Mouse (Mus musculus) liver, embryonic 14.5 days (tissue): ENCODE measurements around the gene Egfr. TPM values are rescaled to one million over a fixed set of nuclear protein-coding genes. Genes with fewer than 3 reads are reported as not detected.

ENCODE experiments used
- ATAC-seq: fragments of 200-750 bp; cut with Nextera tagmentation; 2 replicates; pipeline ENCODE4 v1.8.0; 2017; ENCODE audit warnings: moderate number of reproducible peaks, mild to moderate bottlenecking, moderate library complexity; ENCODE audit not compliant: insufficient read depth
- DNase-seq, 3 experiments: peaks; one replicate each; pipeline ENCODE4 v3.0.0-alpha.2; 2012 to 2013; ENCODE audit warnings: low read depth in 3 of 3, low spot score in 3 of 3
- H3K27ac ChIP-seq: fragments of 300-500 bp; sonication (generic); 2 replicates; pipeline ENCODE4 v1.5.1; 2014; ENCODE audit warnings: moderate library complexity, mild to moderate bottlenecking, control low read depth, inconsistent platforms
- H3K27me3 ChIP-seq: fragments of 300-500 bp; sonication (generic); 2 replicates; pipeline ENCODE4 v1.6.1; 2014; ENCODE audit warnings: mild to moderate bottlenecking, low read length, moderate library complexity; ENCODE audit not compliant: control insufficient read depth, insufficient read depth
- H3K36me3 ChIP-seq: fragments of 300-500 bp; sonication (generic); replicated peaks from 2 replicates; pipeline ENCODE4 v1.6.1; 2014; ENCODE audit warnings: low read depth; ENCODE audit not compliant: control insufficient read depth, insufficient read depth
- H3K4me1 ChIP-seq, 2 experiments: fragments of 200-500 bp in 1 of 2; fragments of 300-500 bp in 1 of 2; sonication (generic) in 1 of 2; replicated peaks; 2 replicates each; pipeline ENCODE4 v1.6.1; 2012 to 2014; ENCODE audit warnings: antibody characterized with exemption in 1 of 2, inconsistent platforms in 1 of 2, low read length in 1 of 2; ENCODE audit not compliant: control insufficient read depth in 2 of 2, insufficient read depth in 2 of 2
- H3K4me2 ChIP-seq: fragments of 300-500 bp; sonication (generic); 2 replicates; pipeline ENCODE4 v1.6.1; 2014; ENCODE audit warnings: low read depth, mild to moderate bottlenecking, control low read depth, moderate library complexity
- H3K4me3 ChIP-seq, 2 experiments: fragments of 200-500 bp in 1 of 2; fragments of 300-500 bp in 1 of 2; sonication (generic) in 1 of 2; 2 replicates each; pipeline ENCODE4 v1.5.1; 2012 to 2014; ENCODE audit warnings: low read depth in 2 of 2, low read length in 2 of 2, mild to moderate bottlenecking in 2 of 2, control low read depth in 1 of 2, inconsistent platforms in 1 of 2, moderate library complexity in 1 of 2; ENCODE audit not compliant: insufficient read depth in 1 of 2
- H3K9ac ChIP-seq: fragments of 300-500 bp; sonication (generic); replicated peaks from 2 replicates; pipeline ENCODE4 v1.6.1; 2014; ENCODE audit warnings: mild to moderate bottlenecking, control low read depth, moderate library complexity
- H3K9me3 ChIP-seq: fragments of 300-500 bp; sonication (generic); 2 replicates; pipeline ENCODE4 v1.6.1; 2016; ENCODE audit warnings: low read length, mixed read lengths; ENCODE audit not compliant: control insufficient read depth
- CTCF ChIP-seq: IDR thresholded peaks from 2 replicates; pipeline ENCODE4 v1.5.1; 2016; ENCODE audit warnings: antibody characterized with exemption, low read depth, control low read depth
- EP300 ChIP-seq: IDR thresholded peaks from 2 replicates; pipeline ENCODE4 v1.6.1; 2016; ENCODE audit warnings: antibody characterized with exemption, low read depth
- WGBS: fragments of 180-500 bp; shearing (Covaris S2); extraction: QIAGEN DNeasy Blood & Tissue Kit; methylation state at CpG from one replicate; pipeline ENCODE4 v1.1.7; 2014; ENCODE audit not compliant: insufficient replicate concordance; 5-methylcytosine and 5-hydroxymethylcytosine counted together
- polyA plus RNA-seq, 2 experiments: library from polyadenylated mRNA; depleted of rRNA in 1 of 2; stranded (reverse) in 1 of 2; unstranded in 1 of 2; fragments of >200 nt; fragmentation: Nextera tagmentation in 1 of 2; extraction: Ambion mirVana in 1 of 2; gene quantifications; 2 replicates each; pipeline versions ENCODE4 v1.2.1 to v1.2.3; 2012 to 2014

Gene Egfr
- polyA plus RNA-seq, 2 experiments = 0.46 to 0.53 TPM

DNA sequence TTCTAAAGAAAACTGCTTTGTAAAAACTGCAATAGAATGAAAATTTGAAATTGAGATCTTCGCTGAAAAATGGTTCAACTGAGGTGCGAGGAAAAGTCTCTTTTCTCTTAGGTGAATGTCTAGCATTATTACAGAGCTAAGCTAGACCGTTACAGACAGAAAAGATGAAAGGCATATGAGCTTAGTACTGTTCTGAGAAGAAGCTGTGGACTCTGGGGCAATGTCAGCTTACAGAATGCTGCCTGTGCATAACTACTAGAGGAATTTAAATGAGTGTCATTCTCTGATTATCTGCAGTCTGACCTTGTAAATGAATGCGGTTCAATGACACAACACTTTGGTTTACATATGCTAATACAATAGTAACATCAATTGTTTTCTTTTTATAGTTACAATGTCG, 163.8 kb downstream of the Egfr start:
- no peaks in the 10 kb centered on the region for H3K36me3 ChIP-seq
- H3K4me2 ChIP-seq = no peak overlapping the region
- no peak for DNase-seq
- no peaks in the 10 kb centered on the region for H3K9me3 ChIP-seq
- no peak overlapping the region for H3K27ac ChIP-seq
- no peaks in the 10 kb centered on the region for H3K4me1 ChIP-seq
- TF ChIP-seq EP300 (no peak), CTCF (no peak)
- H3K27me3 ChIP-seq = no peaks in the 10 kb centered on the region
- no peak for ATAC-seq
- WGBS = 72% methylated on average over 5 of the region's 5 CpGs
- H3K9ac ChIP-seq = no peak overlapping the region
- no peak overlapping the region for H3K4me3 ChIP-seq

DNA sequence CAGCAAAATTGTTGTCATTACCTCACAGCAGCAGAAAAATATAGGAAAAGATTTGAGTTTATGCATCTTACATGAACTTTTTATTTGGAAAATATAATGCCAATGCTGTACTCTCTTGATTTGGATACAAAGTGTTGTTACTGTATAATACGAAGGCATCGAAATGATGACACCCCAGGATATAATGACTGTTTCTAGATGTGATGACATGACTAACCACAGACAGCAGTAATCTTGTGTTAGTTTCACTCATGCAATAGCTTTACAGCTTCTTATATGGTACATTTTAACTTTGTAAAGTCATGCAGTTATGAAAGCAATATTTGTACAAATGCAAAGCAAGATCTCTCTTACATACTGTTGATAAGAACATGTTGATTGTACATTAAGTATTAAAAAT, 165.5 kb downstream of the Egfr start:
- H3K27me3 ChIP-seq = no peaks in the 10 kb centered on the region
- no peaks in the 10 kb centered on the region for H3K4me1 ChIP-seq
- no peak overlapping the region for H3K4me3 ChIP-seq
- H3K27ac ChIP-seq = no peak overlapping the region
- no peak overlapping the region for H3K9ac ChIP-seq
- H3K4me2 ChIP-seq = no peak overlapping the region
- no peak for ATAC-seq
- no peaks in the 10 kb centered on the region for H3K9me3 ChIP-seq
- 80% methylated on average over 2 of the region's 2 CpGs for WGBS
- no peaks in the 10 kb centered on the region for H3K36me3 ChIP-seq
- DNase-seq = no peak
- TF ChIP-seq CTCF = no peak
- no peak for TF ChIP-seq EP300

DNA sequence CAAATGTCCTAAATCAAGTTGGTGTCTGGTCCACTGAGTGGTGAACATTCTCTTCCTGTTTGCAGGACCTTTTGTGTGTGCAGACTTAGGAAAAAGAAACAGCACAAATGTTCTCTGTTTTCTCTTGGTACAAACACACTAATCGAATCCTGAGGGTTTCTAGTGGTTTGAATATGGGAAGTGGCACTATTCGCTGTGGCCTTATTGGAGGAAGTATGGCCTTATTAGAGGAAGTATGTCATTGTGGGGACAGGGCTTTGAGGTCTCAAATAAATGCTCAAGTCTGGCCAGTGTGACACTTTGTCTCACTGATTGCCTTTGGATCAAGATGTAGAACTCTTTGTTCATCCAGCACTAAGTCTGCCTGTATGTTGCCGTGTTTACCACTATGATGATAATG, 180.2 kb downstream of the Egfr start:
- Histone ChIP-seq H3K4me3 (no peak overlapping the region), H3K27me3 (no peaks in the 10 kb centered on the region), H3K9ac (no peak overlapping the region), H3K4me2 (no peak overlapping the region), H3K36me3 (no peaks in the 10 kb centered on the region), H3K9me3 (no peaks in the 10 kb centered on the region), H3K4me1 (no peaks in the 10 kb centered on the region), H3K27ac (no peak overlapping the region)
- TF ChIP-seq CTCF (no peak), EP300 (no peak)
- DNase-seq (no peak), ATAC-seq (no peak)
- 39% methylated on average over 3 of the region's 3 CpGs for WGBS

DNA sequence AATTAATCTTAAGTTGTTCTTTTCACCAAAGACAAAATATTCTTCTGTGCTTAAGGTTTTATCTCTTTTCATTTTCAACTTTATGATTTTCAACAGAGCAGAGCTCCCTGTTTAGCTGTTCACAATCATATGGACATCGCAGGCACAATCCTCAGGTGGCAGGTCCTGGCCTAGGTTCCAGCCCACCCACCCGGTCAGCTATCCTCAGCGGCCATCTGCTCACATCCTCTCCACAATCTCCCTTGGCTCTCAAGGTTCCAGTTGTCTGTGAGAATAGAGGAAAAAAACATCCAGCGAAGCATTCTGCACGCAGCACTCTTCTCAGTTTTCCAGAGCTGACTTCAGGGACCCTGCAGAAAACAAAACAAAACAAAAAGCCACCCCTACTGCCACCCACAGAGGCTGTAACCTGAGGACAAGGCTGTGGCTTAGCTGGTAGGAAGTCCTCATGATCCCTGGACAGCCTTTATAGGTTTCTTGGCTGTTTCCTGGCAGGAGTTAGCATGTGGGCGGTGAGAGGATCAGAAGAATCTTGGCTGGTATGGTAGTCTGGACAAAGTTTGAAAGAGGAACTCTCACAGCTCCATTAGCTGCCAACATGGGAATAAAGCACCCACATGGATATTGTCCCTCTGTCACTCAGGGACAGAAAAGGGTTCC, 183.7 kb downstream of the Egfr start:
- 69% methylated on average over 6 of the region's 6 CpGs for WGBS
- H3K27ac ChIP-seq = no peak overlapping the region
- TF ChIP-seq EP300 (no peak), CTCF (no peak)
- no peak overlapping the region for H3K4me3 ChIP-seq
- ATAC-seq = no peak
- H3K4me1 ChIP-seq = no peaks in the 10 kb centered on the region
- no peaks in the 10 kb centered on the region for H3K9me3 ChIP-seq
- DNase-seq = no peak
- H3K36me3 ChIP-seq = no peaks in the 10 kb centered on the region
- no peak overlapping the region for H3K9ac ChIP-seq
- no peak overlapping the region for H3K4me2 ChIP-seq
- H3K27me3 ChIP-seq = no peaks in the 10 kb centered on the region

DNA sequence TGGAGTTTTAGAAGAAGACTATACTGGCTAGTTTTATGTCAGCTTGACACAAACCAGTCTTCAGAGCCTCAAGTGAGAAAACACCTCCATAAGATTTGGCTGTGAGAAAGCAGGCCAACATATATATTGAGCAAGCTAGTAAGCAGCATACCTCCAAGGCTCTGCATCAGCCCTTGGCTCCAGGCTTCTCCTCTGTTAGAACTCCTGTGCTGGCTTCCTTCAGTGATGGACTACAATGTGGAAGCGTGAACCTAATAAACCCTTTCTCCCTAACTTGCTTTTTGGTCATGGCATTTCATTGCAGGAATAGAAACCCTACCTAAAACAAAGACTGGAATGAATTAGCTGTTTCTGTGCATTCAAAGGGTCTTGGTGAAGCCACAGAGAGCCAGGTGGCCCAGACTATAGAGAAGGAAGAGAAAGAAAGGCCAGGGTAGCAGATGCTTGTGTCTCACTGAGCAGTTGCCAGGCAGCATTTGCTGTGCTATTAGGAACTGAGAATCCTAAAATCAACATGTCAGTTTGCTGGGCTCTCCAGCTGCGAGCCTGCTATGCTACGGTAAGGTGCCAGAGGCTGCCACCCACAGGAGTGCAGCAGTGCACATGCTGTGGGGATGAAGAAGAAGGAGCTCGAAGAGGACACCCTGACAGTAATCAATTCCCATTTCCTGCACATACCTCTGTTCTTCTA, 189.2 kb downstream of the Egfr start:
- no peak for ATAC-seq
- Histone ChIP-seq H3K9me3 (no peaks in the 10 kb centered on the region), H3K27ac (no peak overlapping the region), H3K36me3 (no peaks in the 10 kb centered on the region), H3K4me2 (no peak overlapping the region), H3K4me3 (no peak overlapping the region), H3K27me3 (no peaks in the 10 kb centered on the region), H3K4me1 (no peaks in the 10 kb centered on the region), H3K9ac (no peak overlapping the region)
- 73% methylated on average over 4 of the region's 4 CpGs for WGBS
- no peak for DNase-seq
- no peak for TF ChIP-seq EP300
- TF ChIP-seq CTCF = no peak
